Mouse (Mus musculus) spleen, adult 2 months (tissue): ENCODE data around the gene Olfr575. TPM values are rescaled to one million over a fixed set of nuclear protein-coding genes. Genes with fewer than 3 reads are reported as not detected.

Source experiments
- DNase-seq, 2 experiments: peaks; one replicate each; pipeline versions ENCODE4 v3.0.0 to v3.0.0-alpha.2; 2012 to 2021; ENCODE audit warnings: low spot score in 2 of 2, low read depth in 1 of 2
- H3K27ac ChIP-seq: fragments of 200-500 bp; 2 replicates; pipeline ENCODE4 v1.5.1; 2012; ENCODE audit warnings: low read length, inconsistent platforms; ENCODE audit not compliant: insufficient read depth
- H3K27me3 ChIP-seq: fragments of 200-500 bp; 2 replicates; pipeline ENCODE4 v1.6.1; 2012; ENCODE audit warnings: mild to moderate bottlenecking, moderate library complexity, low read length, inconsistent platforms; ENCODE audit not compliant: control insufficient read depth, insufficient read depth
- H3K36me3 ChIP-seq: fragments of 200-500 bp; 2 replicates; pipeline ENCODE4 v1.6.1; 2012; ENCODE audit warnings: mild to moderate bottlenecking, low read length, inconsistent platforms; ENCODE audit not compliant: control insufficient read depth, insufficient read depth
- H3K4me1 ChIP-seq: fragments of 200-500 bp; 2 replicates; pipeline ENCODE4 v1.6.1; 2011; ENCODE audit warnings: inconsistent platforms; ENCODE audit not compliant: control insufficient read depth, insufficient read depth, insufficient read length
- H3K4me3 ChIP-seq: fragments of 200-500 bp; 2 replicates; pipeline ENCODE4 v1.5.1; 2011; ENCODE audit warnings: mild to moderate bottlenecking, inconsistent platforms; ENCODE audit not compliant: insufficient read depth, insufficient read length; ENCODE audit errors: extremely low read depth
- CTCF ChIP-seq: fragments of 200-500 bp; IDR thresholded peaks from 2 replicates; pipeline ENCODE4 v1.5.1; 2011; ENCODE audit warnings: mild to moderate bottlenecking, inconsistent platforms; ENCODE audit not compliant: insufficient read depth, insufficient read length, insufficient replicate concordance; ENCODE audit errors: extremely low read depth
- POLR2A ChIP-seq: fragments of 200-500 bp; IDR thresholded peaks from 2 replicates; pipeline ENCODE4 v1.6.1; 2011; ENCODE audit warnings: low read depth, low read length, inconsistent platforms
- WGBS: fragments of 180-500 bp; shearing (Covaris S2); methylation state at CpG from one replicate; pipeline ENCODE4 v1.1.7; 2018; 5-methylcytosine and 5-hydroxymethylcytosine counted together
- polyA plus RNA-seq: library from polyadenylated mRNA; depleted of rRNA; stranded (reverse); fragments of >200 nt; gene quantifications from 2 replicates; pipeline ENCODE4 v1.2.3, GENCODE M21; 2012; rRNA removed

Gene Olfr575
- polyA plus RNA-seq, 1 experiment: not detected

DNA sequence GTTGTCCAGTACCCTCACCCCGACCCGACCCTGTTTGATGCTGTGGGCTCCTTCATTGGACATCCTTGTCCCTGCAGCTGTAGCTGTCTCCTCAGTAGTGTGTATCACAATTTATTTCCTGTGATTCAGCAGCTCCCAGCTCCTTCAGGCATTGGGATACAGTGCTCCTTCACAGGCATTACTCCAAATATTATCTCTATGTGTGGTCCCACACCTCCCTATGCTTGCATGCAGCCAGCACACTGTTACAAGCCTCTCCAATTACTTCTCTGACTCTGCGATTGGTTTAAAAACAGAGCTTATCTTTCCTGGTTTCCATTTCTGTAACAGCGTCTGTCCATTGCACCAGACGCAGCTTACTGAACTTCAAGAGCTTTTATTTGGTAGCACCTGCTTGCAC, 42.2 kb downstream of the Olfr575 start:
- H3K4me3 ChIP-seq: no peak overlapping the region
- H3K27ac ChIP-seq: no peak overlapping the region
- H3K27me3 ChIP-seq: no peaks in the 10 kb centered on the region
- no peak for TF ChIP-seq CTCF
- TF ChIP-seq POLR2A: no peak
- no peak for DNase-seq
- no peaks in the 10 kb centered on the region for H3K4me1 ChIP-seq
- 74% methylated on average over 5 of the region's 5 CpGs for WGBS
- H3K36me3 ChIP-seq: no peaks in the 10 kb centered on the region

DNA sequence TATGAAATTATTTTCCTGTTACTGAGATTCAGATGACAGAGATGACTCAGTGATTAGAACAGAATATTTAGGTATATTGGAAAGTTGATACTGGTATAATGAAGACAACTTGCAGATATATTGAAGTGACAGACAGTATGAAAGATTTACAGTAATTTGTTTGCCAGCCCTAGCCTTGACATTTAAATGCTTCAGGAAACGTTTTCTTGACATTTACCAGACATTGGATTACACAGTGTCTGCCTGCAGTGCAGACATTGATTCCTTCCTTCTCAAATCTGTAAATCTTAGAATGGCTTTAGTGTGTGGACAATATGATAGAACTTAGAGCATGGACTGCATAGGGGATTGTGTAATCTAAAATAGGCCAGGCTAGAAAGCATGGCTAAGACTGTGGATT, 43.3 kb downstream of the Olfr575 start:
- TF ChIP-seq POLR2A: no peak
- no peak for TF ChIP-seq CTCF
- Histone ChIP-seq H3K27ac (no peak overlapping the region), H3K4me3 (no peak overlapping the region), H3K4me1 (no peaks in the 10 kb centered on the region), H3K36me3 (no peaks in the 10 kb centered on the region), H3K27me3 (no peaks in the 10 kb centered on the region)
- DNase-seq: no peak
- WGBS: 22% methylated on average over 1 of the region's 1 CpGs

Other genes with a start within 250 kb of the Olfr575 start
- not detected in 2 replicates for gene Olfr33, start 239.7 kb downstream of the Olfr575 start, polyA plus RNA-seq
- gene Olfr559, start 231.3 kb downstream of the Olfr575 start, polyA plus RNA-seq: not detected in 2 replicates
- gene Olfr560, start 199.4 kb downstream of the Olfr575 start, polyA plus RNA-seq: not detected in 2 replicates
- 0.12 and 0.26 TPM in 2 replicates for gene Olfr78, start 199.3 kb downstream of the Olfr575 start, polyA plus RNA-seq
- not detected in 2 replicates for gene Olfr561, start 187.6 kb downstream of the Olfr575 start, polyA plus RNA-seq
- not detected in 2 replicates for gene Olfr564, start 155.3 kb downstream of the Olfr575 start, polyA plus RNA-seq
- gene Olfr566, start 100.0 kb downstream of the Olfr575 start, polyA plus RNA-seq: not detected in 2 replicates
- gene Olfr568, start 81.7 kb downstream of the Olfr575 start, polyA plus RNA-seq: not detected in 2 replicates
- gene Olfr569, start 67.9 kb downstream of the Olfr575 start, polyA plus RNA-seq: not detected in 2 replicates
- gene Olfr570, start 64.2 kb downstream of the Olfr575 start, polyA plus RNA-seq: not detected in 2 replicates
- gene Olfr571, start 41.2 kb downstream of the Olfr575 start, polyA plus RNA-seq: not detected in 2 replicates
- not detected in 2 replicates for gene Olfr572, start 34.4 kb downstream of the Olfr575 start, polyA plus RNA-seq
- gene Olfr573-ps1, start 16.2 kb downstream of the Olfr575 start, polyA plus RNA-seq: not detected in 2 replicates
- not detected in 2 replicates for gene Olfr574, start 10.3 kb downstream of the Olfr575 start, polyA plus RNA-seq
- not detected in 2 replicates for gene Olfr576, start 3.9 kb upstream of the Olfr575 start, polyA plus RNA-seq
- not detected in 2 replicates for gene Olfr577, start 17.2 kb upstream of the Olfr575 start, polyA plus RNA-seq
- gene Olfr578, start 30.5 kb upstream of the Olfr575 start, polyA plus RNA-seq: not detected in 2 replicates
- not detected in 2 replicates for gene Olfr582, start 79.2 kb upstream of the Olfr575 start, polyA plus RNA-seq
- not detected in 2 replicates for gene Olfr583, start 92.5 kb upstream of the Olfr575 start, polyA plus RNA-seq
- gene Olfr584, start 123.1 kb upstream of the Olfr575 start, polyA plus RNA-seq: not detected in 2 replicates
- gene Olfr585, start 138.9 kb upstream of the Olfr575 start, polyA plus RNA-seq: not detected in 2 replicates
- not detected in 2 replicates for gene Olfr586, start 166.9 kb upstream of the Olfr575 start, polyA plus RNA-seq
- gene Olfr588-ps1, start 182.1 kb upstream of the Olfr575 start, polyA plus RNA-seq: not detected in 2 replicates
- not detected in 2 replicates for gene Olfr589, start 197.6 kb upstream of the Olfr575 start, polyA plus RNA-seq
- gene Olfr591, start 219.6 kb upstream of the Olfr575 start, polyA plus RNA-seq: not detected in 2 replicates
- not detected in 2 replicates for gene Olfr592, start 226.0 kb upstream of the Olfr575 start, polyA plus RNA-seq